Mouse (Mus musculus) duodenum, adult 2 months (tissue): ENCODE results near the gene Nle1. TPM values are rescaled to one million over a fixed set of nuclear protein-coding genes. Genes with fewer than 3 reads are reported as not detected.

ENCODE experiments used
- polyA plus RNA-seq: library from polyadenylated mRNA; depleted of rRNA; stranded (reverse); fragments of >200 nt; gene quantifications from 2 replicates; pipeline ENCODE4 v1.2.3, GENCODE M21; 2012; ENCODE audit warnings: low replicate concordance; rRNA removed

Nle1 gene
- polyA plus RNA-seq = 22.9 and 23.1 TPM in 2 replicates

DNA sequence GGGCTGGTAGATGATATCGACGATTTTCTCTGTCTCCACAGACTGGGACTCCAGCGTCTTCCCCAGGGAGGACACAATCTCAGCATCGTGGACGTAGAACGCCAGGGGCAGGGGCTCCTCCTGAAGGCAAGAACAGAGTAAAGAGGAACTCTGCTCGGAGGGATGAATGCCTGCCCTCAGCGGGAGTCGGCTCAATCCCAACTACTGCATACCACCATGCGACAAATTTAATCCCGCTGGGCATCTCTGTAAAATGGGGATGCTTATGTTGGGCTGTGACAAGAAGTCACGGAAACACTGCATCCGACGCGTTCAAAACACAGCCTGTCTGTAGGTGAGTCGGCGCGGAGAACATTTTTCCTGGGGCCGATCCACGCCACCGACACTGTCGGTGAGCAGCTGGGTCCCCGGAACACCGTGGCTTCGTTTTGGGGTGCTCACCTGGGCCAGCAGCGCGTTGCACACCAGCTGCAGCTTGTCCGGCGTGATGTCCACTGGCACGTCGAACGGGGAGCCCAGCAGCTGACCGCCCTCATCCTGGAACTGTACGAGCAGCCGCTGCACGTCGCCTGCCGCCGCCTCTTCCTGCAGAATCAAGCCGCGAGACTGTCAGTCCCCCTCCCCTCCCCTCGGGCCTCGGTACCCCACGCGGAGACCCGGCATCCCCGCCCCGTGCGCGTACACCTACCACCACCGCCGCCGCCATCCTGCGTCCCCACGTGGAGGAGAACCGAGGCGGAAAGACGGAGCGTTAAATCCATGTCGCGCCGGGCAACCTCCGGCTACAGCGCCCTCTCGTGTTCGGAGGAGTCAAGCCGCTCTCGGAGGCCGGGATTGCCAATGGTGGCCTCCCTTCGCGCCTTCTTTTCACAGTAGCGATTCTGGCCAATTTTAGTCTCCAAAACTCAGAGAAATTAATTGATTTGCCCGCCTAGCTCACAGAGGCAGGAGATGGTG, at the start of gene Nle1:
TSS of gene Nle1 (minus strand) at position 761 of the 957 bp plus-strand sequence.

DNA sequence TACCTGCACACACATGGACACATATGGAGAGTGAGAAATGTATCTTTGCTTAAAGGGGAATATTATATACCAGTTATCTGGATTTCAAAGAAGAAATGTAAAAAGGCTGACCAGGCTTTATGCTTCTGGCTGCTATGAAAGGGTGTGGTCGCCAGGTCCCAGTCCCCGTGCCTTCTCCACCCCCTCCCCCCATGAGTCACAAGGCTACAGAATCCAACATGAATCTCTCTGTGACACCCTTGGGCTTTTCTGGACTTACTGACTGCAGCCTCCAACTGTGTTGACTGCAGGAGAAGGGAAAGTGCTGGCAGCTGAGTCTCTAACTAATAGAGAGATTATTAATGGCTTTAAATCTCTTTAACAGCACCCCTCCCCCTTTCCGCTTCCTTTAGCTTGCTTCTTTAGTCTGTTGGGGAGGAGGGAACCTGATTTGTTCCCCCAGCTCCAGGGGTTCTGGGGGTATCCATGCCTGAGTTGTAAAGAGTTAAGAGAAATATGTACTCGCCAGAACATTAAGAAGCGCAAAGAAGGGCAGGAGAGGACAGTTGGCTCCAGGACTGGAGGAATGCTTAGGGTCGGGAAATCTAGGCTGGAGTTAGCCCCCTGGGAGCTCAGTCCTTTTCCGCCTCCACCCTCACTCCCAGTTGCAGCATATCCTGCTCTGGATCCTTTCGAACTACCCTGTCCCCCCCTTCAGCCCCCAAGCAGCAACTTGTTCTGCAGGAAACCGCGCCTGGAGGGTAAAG, 42.7 kb upstream of the Nle1 start, which contains the start of gene Slfn5:
TSS of gene Slfn5 (plus strand) at position 614 of the 746 bp plus-strand sequence.

DNA sequence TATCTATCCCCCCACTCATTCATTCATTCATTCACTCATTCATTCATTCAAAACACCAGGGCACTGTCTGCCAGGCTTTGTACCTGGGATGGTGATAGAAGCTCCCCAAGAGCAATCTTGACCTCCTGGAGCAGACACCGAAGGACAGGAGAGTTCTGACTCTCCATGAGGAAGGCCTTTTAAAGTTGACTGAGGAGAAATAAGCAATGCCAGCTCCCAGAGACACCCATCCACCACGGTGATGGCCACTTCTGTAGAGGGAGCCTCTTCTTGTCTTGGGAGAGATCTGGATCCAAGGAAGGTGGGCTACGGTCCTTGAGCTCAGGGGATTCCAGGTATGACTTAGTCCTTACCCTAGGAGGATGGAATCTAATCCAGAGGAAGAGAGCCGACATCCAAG, 2.0 kb upstream of the Nle1 start, which contains the start of gene Unc45b:
TSS of gene Unc45b (plus strand) at position 301 of the 400 bp plus-strand sequence.

DNA sequence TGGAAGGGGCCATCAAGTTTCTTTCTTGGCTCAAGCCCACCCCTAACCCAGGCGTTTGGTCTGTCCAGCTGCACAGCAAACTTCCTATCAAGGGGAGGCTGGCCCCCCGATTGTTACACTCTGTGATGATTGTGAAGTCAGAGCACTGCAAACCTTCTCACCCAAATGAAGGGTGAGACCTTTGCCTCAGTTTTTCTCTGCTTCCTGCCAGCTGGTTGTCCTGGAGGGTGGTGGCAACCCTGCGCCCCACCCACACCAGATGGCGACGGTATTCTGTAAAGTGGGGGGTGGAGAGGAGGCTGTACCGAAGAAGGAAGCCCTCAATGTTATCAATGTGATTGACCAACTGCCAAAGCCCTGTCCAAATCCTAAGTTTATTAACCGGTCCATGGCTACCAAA, 16.3 kb downstream of the Nle1 start, which contains the start of gene Fndc8:
TSS of gene Fndc8 (plus strand) at position 189 of the 400 bp plus-strand sequence.

DNA sequence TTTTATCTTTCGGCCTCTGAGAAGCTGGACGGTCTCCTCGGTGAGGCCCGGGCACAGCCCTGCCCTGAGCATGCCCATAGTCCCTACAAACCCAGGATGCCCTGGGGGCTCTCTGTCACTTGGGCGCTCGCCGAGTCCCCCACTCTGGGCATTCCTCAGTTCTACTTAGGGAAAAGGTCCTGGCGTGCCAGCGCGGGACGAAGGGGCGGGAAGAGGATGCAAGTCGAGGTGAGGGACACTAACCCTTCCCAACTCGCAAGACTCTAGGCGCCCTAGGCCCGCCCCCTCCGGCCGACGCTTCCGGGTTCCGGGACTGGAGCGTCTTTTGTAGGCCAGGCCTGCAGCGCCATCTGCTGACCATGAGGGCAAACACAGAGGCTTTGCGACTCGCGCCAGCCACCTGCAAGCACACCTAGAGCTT, 17.9 kb downstream of the Nle1 start, which contains the start of gene Rad51d:
TSS of gene Rad51d (minus strand) at position 273 of the 421 bp plus-strand sequence.

DNA sequence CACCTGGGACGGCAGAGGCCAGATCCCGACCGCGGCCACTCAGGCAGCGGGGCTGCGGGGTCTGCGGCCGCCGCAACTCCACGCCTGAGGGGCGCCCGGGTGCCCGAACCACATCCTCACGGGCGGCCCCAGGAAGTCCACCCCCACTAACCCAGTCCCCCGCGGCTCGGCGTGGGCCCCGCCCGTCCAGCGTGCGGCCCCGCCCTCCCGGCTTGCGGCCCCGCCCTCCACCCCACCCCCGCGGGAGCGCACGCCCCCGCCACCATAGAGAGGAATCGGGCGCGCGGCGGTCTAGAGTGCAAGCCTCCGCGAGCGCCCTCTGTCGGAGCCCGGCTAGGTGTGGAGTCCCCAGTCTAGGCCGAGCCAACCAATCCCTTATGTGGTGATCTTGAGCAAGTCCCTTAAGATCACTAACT, 37.2 kb downstream of the Nle1 start, which contains the start of gene Rffl:
TSS of gene Rffl (minus strand) at position 180 of the 416 bp plus-strand sequence.

Other genes with a start within 250 kb of the Nle1 start
- 0.05 TPM in 1 of 2 replicates, not detected in the other for gene Cct6b, start 144.1 kb downstream of the Nle1 start, polyA plus RNA-seq
- 2.5 and 2.7 TPM in 2 replicates for gene Zfp830, start 144.1 kb downstream of the Nle1 start, polyA plus RNA-seq
- 3.3 and 4.5 TPM in 2 replicates for gene Lig3, start 127.3 kb downstream of the Nle1 start, polyA plus RNA-seq
- 6.1 and 8.2 TPM in 2 replicates for gene Rffl, start 37.2 kb downstream of the Nle1 start, polyA plus RNA-seq
- gene Rad51d, start 17.8 kb downstream of the Nle1 start, polyA plus RNA-seq = 5.7 and 8.1 TPM in 2 replicates
- 0.11 and 0.18 TPM in 2 replicates for gene Fndc8, start 16.3 kb downstream of the Nle1 start, polyA plus RNA-seq
- gene Unc45b, start 2.1 kb upstream of the Nle1 start, polyA plus RNA-seq = 0.25 and 0.63 TPM in 2 replicates
- 0.28 and 0.30 TPM in 2 replicates for gene Slfn5, start 42.9 kb upstream of the Nle1 start, polyA plus RNA-seq
- 0.26 and 0.35 TPM in 2 replicates for gene Slfn9, start 83.4 kb upstream of the Nle1 start, polyA plus RNA-seq
- 0.18 and 0.36 TPM in 2 replicates for gene Slfn8, start 112.4 kb upstream of the Nle1 start, polyA plus RNA-seq
- gene Slfn2, start 156.7 kb upstream of the Nle1 start, polyA plus RNA-seq = 0.86 and 5.1 TPM in 2 replicates
- gene Slfn1, start 208.4 kb upstream of the Nle1 start, polyA plus RNA-seq = 0.06 and 0.34 TPM in 2 replicates